Mouse (Mus musculus) bone marrow macrophage, adult 2 months (primary cell): ENCODE measurements around the gene Gm10065.

Experiments
- CTCF ChIP-seq: IDR thresholded peaks from 2 replicates; pipeline ENCODE4 v1.5.1; 2012; ENCODE audit warnings: low read depth, mild to moderate bottlenecking, low read length, moderate library complexity
- POLR2A ChIP-seq: IDR thresholded peaks from 2 replicates; pipeline ENCODE4 v1.6.1; 2012; ENCODE audit warnings: mild to moderate bottlenecking, low read depth, low read length, borderline replicate concordance

GRCm38 (mm10) chr13:21453449-21453848, 25.8 kb downstream of the Gm10065 start, which contains the start of gene Zscan26:
- TF ChIP-seq CTCF (no peak), POLR2A (no peak)
